Mouse (Mus musculus) bone marrow, adult 2 months (tissue): ENCODE data around the gene Rbm20.

Source experiments
- CTCF ChIP-seq: fragments of 200-500 bp; IDR thresholded peaks from 2 replicates; pipeline ENCODE4 v1.5.1; 2011; ENCODE audit warnings: low read length, control low read depth; ENCODE audit not compliant: control insufficient read depth, insufficient read depth
- POLR2A ChIP-seq: fragments of 200-500 bp; IDR thresholded peaks from 2 replicates; pipeline ENCODE4 v1.6.1; 2011; ENCODE audit warnings: low read depth, mild to moderate bottlenecking, control low read depth, low read length, borderline replicate concordance; ENCODE audit not compliant: control insufficient read depth

DNA sequence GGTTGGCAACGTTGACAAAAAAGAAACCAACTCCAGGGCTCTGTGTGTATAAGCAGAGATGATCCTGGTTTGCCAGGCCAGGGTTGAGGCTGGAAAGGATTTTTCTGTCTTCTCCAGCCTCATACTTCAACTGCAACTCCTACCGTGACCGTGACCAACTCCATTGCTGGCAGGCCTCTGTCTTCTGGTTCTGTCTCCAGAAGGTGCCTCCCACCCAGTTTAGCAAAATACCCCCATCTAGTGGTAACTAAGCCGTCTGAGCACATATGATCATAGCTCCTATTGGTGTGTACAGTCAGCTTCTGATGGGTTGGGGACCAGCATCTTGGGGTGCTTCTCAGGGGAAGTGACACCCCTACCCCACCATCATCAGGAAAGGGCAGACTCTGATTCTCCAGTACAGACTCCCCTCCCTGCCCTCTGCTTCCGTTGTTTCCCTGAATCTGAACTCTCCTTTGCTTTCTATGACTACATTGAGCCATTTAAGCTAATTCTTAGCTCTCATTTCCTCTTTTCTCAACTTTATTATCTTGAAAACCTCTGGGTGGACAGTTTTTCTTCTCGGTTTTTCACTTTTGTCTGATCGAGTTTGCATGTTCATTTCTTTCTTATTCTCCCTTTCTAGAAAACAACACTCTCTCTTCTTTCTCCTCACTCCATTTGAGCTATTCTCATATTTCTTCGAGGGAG, 85.8 kb downstream of the Rbm20 start:
- peak; percentile 17; the same call in 1 of the 2 replicates for TF ChIP-seq CTCF
- no peak for TF ChIP-seq POLR2A
